Mouse (Mus musculus) ES-Bruce4 (cell line): ENCODE measurements around the gene Bcl2l12.

Experiments used
- EP300 ChIP-seq: IDR thresholded peaks from 2 replicates; pipeline ENCODE4 v1.6.1; 2011; ENCODE audit warnings: low read depth, low read length; ENCODE audit not compliant: insufficient read depth
- POLR2A ChIP-seq: IDR thresholded peaks from one replicate; pipeline ENCODE4 v1.8.1; 2011; ENCODE audit warnings: low read length; ENCODE audit not compliant: insufficient read depth

DNA sequence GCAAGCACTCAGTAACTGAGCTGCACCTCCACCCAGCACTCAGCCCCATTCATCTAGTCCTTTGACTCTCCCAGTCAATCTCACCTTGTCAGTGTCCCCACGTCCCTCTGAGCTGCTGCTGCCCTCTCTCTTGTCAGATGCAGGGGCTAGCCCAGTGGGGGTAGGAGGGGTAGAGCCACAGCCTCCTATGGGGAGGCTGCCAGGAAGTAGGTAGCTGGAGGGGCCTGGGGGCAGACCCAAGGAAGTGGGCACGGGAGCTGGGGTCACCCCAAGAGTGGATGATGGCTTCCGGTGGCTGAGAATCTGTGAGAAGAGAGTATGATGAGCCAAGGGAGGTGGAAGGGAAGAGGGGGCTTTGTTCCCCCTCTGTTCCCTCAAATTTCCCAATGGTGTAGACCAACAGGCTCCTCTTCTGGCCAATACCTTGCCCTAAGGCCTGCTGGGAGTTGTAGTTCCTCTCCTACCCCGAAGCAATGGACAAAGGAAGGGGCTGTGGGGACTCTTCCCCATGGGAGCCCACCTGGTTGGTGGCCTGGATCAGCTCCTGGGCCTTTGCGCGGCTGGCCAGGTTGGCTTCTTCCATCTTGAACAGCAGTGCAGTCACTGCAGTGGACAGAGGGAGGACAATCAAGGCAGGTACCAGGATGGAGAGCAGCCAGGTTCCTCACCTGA lies 6.9 kb upstream of the Bcl2l12 start:
- TF ChIP-seq POLR2A (no peak), EP300 (no peak)
